Mouse (Mus musculus): ENCODE data around the gene Slco2a1. TPM values are rescaled to one million over a fixed set of nuclear protein-coding genes. Genes with fewer than 3 reads are reported as not detected.

Slco2a1 gene
- total and polyA plus RNA-seq, 2 experiments from 2014 or later, result 5.7 to 10.2 TPM

- no peak for ATAC-seq (ENCODE audit: insufficient read depth, low read depth)
- no peak for TF ChIP-seq CTCF (IDR thresholded peaks at IDR 0.05; ENCODE audit: low read depth)
- no peak for TF ChIP-seq EP300 (IDR thresholded peaks at IDR 0.05; ENCODE audit: low read depth)
- WGBS, result 80% methylated on average over 3 of the region's 3 CpGs
Measured at GRCm38 (mm10) chr9:102982376-102982775, 6.1 kb upstream of the Slco2a1 start.

GRCm38 (mm10) chr9:102985111-102985510 is 3.4 kb upstream of the Slco2a1 start:
- Histone ChIP-seq H3K9me3 (replicated peaks; ENCODE audit: control insufficient read depth, low read length) (no peaks in the 10 kb centered on the region), H3K9ac (replicated peaks; ENCODE audit: low read depth, low read length) (no peak overlapping the region), H3K27me3 (ENCODE audit: control insufficient read depth, insufficient read depth, low read length) (no peaks in the 10 kb centered on the region), H3K4me2 (ENCODE audit: low read depth, low read length) (no peak overlapping the region), H3K36me3 (replicated peaks; ENCODE audit: control insufficient read depth, insufficient read depth, low read length) (no peaks in the 10 kb centered on the region), H3K4me3 (ENCODE audit: low read depth, low read length) (no peak overlapping the region), H3K27ac (ENCODE audit: low read depth) (no peak overlapping the region), H3K4me1 (ENCODE audit: control insufficient read depth, insufficient read depth) (no peaks in the 10 kb centered on the region; the same call in 1 of the 2 replicates)
- 59% methylated on average over 1 of the region's 1 CpGs for WGBS
- DNase-seq (ENCODE audit: low spot score) (no peak), ATAC-seq (ENCODE audit: insufficient read depth, low read depth) (no peak)
- TF ChIP-seq CTCF (IDR thresholded peaks at IDR 0.05; ENCODE audit: low read depth), result no peak
- no peak for TF ChIP-seq EP300 (IDR thresholded peaks at IDR 0.05; ENCODE audit: low read depth)

More at GRCm38 (mm10) chr9:102982376-102982775, 6.1 kb upstream of the Slco2a1 start:
- H3K4me2 ChIP-seq (ENCODE audit: low read depth, low read length), result no peak overlapping the region
- no peaks in the 10 kb centered on the region for H3K27me3 ChIP-seq (ENCODE audit: control insufficient read depth, insufficient read depth, low read length)
- H3K36me3 ChIP-seq (replicated peaks; ENCODE audit: control insufficient read depth, insufficient read depth, low read length), result no peaks in the 10 kb centered on the region
- peaks cover 3% of the 10 kb centered on the region; the same call in 1 of the 2 replicates for H3K4me1 ChIP-seq (ENCODE audit: control insufficient read depth, insufficient read depth)
- no peak overlapping the region for H3K27ac ChIP-seq (ENCODE audit: low read depth)
- no peak overlapping the region for H3K9ac ChIP-seq (replicated peaks; ENCODE audit: low read depth, low read length)
- no peak for DNase-seq (ENCODE audit: low spot score)
- no peaks in the 10 kb centered on the region for H3K9me3 ChIP-seq (replicated peaks; ENCODE audit: control insufficient read depth, low read length)
- H3K4me3 ChIP-seq (ENCODE audit: low read depth, low read length), result no peak overlapping the region

- Histone ChIP-seq H3K4me2 (ENCODE audit: low read depth, low read length) (no peak overlapping the region), H3K4me3 (ENCODE audit: low read depth, low read length) (no peak overlapping the region), H3K4me1 (ENCODE audit: control insufficient read depth, insufficient read depth) (no peaks in the 10 kb centered on the region; the same call in 1 of the 2 replicates), H3K9ac (replicated peaks; ENCODE audit: low read depth, low read length) (no peak overlapping the region), H3K27ac (ENCODE audit: low read depth) (no peak overlapping the region), H3K36me3 (replicated peaks; ENCODE audit: control insufficient read depth, insufficient read depth, low read length) (no peaks in the 10 kb centered on the region), H3K9me3 (replicated peaks; ENCODE audit: control insufficient read depth, low read length) (no peaks in the 10 kb centered on the region), H3K27me3 (ENCODE audit: control insufficient read depth, insufficient read depth, low read length) (no peaks in the 10 kb centered on the region)
- DNase-seq (ENCODE audit: low spot score) (no peak), ATAC-seq (ENCODE audit: insufficient read depth, low read depth) (no peak)
- TF ChIP-seq CTCF (IDR thresholded peaks at IDR 0.05; ENCODE audit: low read depth) (no peak), EP300 (IDR thresholded peaks at IDR 0.05; ENCODE audit: low read depth) (no peak)
- 62% methylated on average over 4 of the region's 4 CpGs for WGBS
Measured at GRCm38 (mm10) chr9:102985939-102986338, 2.6 kb upstream of the Slco2a1 start.

- WGBS, result 39% methylated on average over 6 of the region's 6 CpGs
- Histone ChIP-seq H3K4me2 (ENCODE audit: low read depth, low read length) (no peak overlapping the region), H3K9ac (replicated peaks; ENCODE audit: low read depth, low read length) (no peak overlapping the region), H3K36me3 (replicated peaks; ENCODE audit: control insufficient read depth, insufficient read depth, low read length) (no peaks in the 10 kb centered on the region), H3K9me3 (replicated peaks; ENCODE audit: control insufficient read depth, low read length) (no peaks in the 10 kb centered on the region), H3K4me3 (ENCODE audit: low read depth, low read length) (no peak overlapping the region), H3K27me3 (ENCODE audit: control insufficient read depth, insufficient read depth, low read length) (no peaks in the 10 kb centered on the region), H3K4me1 (ENCODE audit: control insufficient read depth, insufficient read depth) (peaks cover 20% of the 10 kb centered on the region), H3K27ac (ENCODE audit: low read depth) (no peak overlapping the region)
- ATAC-seq (ENCODE audit: insufficient read depth, low read depth), result no peak
- TF ChIP-seq EP300 (IDR thresholded peaks at IDR 0.05; ENCODE audit: low read depth) (no peak), CTCF (IDR thresholded peaks at IDR 0.05; ENCODE audit: low read depth) (peak; percentile 33)
- DNase-seq (ENCODE audit: low spot score), result no peak
Measured at GRCm38 (mm10) chr9:102990306-102991133, 2.0 kb downstream of the Slco2a1 start.

DNA sequence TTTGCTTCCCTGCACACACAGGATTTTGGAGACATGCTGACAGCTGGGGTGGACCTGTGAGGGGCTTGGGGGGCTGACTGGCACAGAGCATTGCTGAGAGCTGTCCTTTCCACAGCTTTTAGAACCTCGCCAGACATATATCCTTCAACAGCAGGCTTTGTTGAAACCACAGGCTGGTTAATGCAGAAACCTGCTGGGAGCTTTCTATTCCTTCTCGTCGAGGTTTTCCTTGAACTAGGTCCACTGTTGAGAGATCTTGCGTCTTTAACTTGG is 2.6 kb downstream of the Slco2a1 start:
- Histone ChIP-seq H3K9me3 (replicated peaks; ENCODE audit: control insufficient read depth, low read length) (no peaks in the 10 kb centered on the region), H3K4me3 (ENCODE audit: low read depth, low read length) (no peak overlapping the region), H3K36me3 (replicated peaks; ENCODE audit: control insufficient read depth, insufficient read depth, low read length) (no peaks in the 10 kb centered on the region), H3K27me3 (ENCODE audit: control insufficient read depth, insufficient read depth, low read length) (no peaks in the 10 kb centered on the region), H3K27ac (ENCODE audit: low read depth) (no peak overlapping the region), H3K4me2 (ENCODE audit: low read depth, low read length) (no peak overlapping the region), H3K4me1 (ENCODE audit: control insufficient read depth, insufficient read depth) (peaks cover 20% of the 10 kb centered on the region), H3K9ac (replicated peaks; ENCODE audit: low read depth, low read length) (no peak overlapping the region)
- no peak for TF ChIP-seq EP300 (IDR thresholded peaks at IDR 0.05; ENCODE audit: low read depth)
- TF ChIP-seq CTCF (IDR thresholded peaks at IDR 0.05; ENCODE audit: low read depth), result no peak
- 63% methylated on average over 4 of the region's 4 CpGs for WGBS
- DNase-seq (ENCODE audit: low spot score) (no peak), ATAC-seq (ENCODE audit: insufficient read depth, low read depth) (no peak)

- Histone ChIP-seq H3K27ac (ENCODE audit: low read depth) (no peak overlapping the region; the same call in 1 of the 2 replicates), H3K27me3 (ENCODE audit: control insufficient read depth, insufficient read depth, low read length) (no peaks in the 10 kb centered on the region), H3K9me3 (replicated peaks; ENCODE audit: control insufficient read depth, low read length) (no peaks in the 10 kb centered on the region), H3K9ac (replicated peaks; ENCODE audit: low read depth, low read length) (no peak overlapping the region), H3K4me1 (ENCODE audit: control insufficient read depth, insufficient read depth) (peaks cover 20% of the 10 kb centered on the region), H3K36me3 (replicated peaks; ENCODE audit: control insufficient read depth, insufficient read depth, low read length) (no peaks in the 10 kb centered on the region), H3K4me2 (ENCODE audit: low read depth, low read length) (no peak overlapping the region), H3K4me3 (ENCODE audit: low read depth, low read length) (no peak overlapping the region)
- ATAC-seq (ENCODE audit: insufficient read depth, low read depth) (peak; percentile 74), DNase-seq (ENCODE audit: low spot score) (peak; percentile 32)
- whole genome bisulfite sequencing, result 20% methylated on average over 6 of the region's 6 CpGs
- TF ChIP-seq CTCF (IDR thresholded peaks at IDR 0.05; ENCODE audit: low read depth), result no peak
- TF ChIP-seq EP300 (IDR thresholded peaks at IDR 0.05; ENCODE audit: low read depth), result no peak
Measured at GRCm38 (mm10) chr9:102992877-102993276, 4.4 kb downstream of the Slco2a1 start.

All from heart, postnatal 0 days (tissue).